Comparison of ENCODE assay signal across 8 mouse cellular contexts in the genomic region with DNA sequence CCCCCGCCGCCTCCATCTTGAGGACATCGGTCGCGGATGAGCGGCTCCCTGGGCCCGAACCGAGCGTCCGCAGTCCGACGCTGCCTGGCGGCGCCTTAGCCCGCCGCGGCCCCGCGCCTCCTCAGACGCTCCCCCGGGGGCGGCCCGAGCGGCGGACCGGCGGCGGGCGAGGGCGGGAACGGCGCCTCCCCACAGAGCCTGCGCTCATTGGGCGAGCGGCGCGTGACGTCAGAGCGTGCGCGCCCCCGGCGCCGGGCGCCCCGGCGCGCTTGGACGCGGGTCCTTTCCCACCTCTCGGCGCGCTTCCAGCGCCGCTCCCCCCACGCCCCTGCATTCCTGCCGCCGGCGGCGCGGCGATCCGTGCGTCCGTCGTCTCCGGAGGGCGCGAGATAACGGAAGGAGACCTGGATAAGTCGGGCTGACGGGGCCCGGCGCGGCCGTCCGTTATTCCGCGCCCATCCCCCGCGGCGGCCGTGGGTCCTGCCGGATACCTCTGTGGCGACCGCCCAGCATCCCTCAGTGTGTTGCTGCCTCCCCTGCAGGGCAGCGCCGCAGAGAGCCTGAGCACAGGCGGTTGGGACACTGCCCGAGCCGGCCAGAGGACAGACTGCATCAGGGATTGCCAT. TPM values are rescaled to one million over a fixed set of nuclear protein-coding genes. Genes with fewer than 3 reads are reported as not detected.
A peak's percentile ranks its signal among the peaks of the same experiment; 100 is the strongest.
DNase-seq lines count a peak whose midpoint lies in the region; ATAC-seq and TF ChIP-seq lines count a peak whose summit lies in the region.

A gene (minus strand): TSS at position 123 of the 626 bp plus-strand sequence.

- H3K36me3 ChIP-seq in heart, embryonic 10.5 days, result no peaks in the 10 kb centered on the region
- no peaks in the 10 kb centered on the region for H3K36me3 ChIP-seq in kidney, embryonic 14.5 days (ENCODE audit: control insufficient read depth, insufficient read depth, low read length)
- no peaks in the 10 kb centered on the region for H3K36me3 ChIP-seq in limb, embryonic 15.5 days
- H3K36me3 ChIP-seq in midbrain, postnatal 0 days (ENCODE audit: insufficient read depth, low read length), result no peaks in the 10 kb centered on the region

- H3K9me3 ChIP-seq in heart, embryonic 10.5 days, result no peaks in the 10 kb centered on the region
- H3K9me3 ChIP-seq in kidney, embryonic 14.5 days (ENCODE audit: control insufficient read depth, low read length), result no peaks in the 10 kb centered on the region
- H3K9me3 ChIP-seq in limb, embryonic 15.5 days, result no peaks in the 10 kb centered on the region
- no peaks in the 10 kb centered on the region for H3K9me3 ChIP-seq in midbrain, postnatal 0 days (ENCODE audit: low read length)

- peaks cover 30% of the 10 kb centered on the region for H3K27me3 ChIP-seq in heart, embryonic 10.5 days (ENCODE audit: insufficient read depth, poor library complexity, severe bottlenecking)
- no peaks in the 10 kb centered on the region for H3K27me3 ChIP-seq in kidney, embryonic 14.5 days (ENCODE audit: control insufficient read depth, insufficient read depth, low read length)
- H3K27me3 ChIP-seq in limb, embryonic 15.5 days, result no peaks in the 10 kb centered on the region
- H3K27me3 ChIP-seq in midbrain, postnatal 0 days (ENCODE audit: insufficient read depth, low read length), result no peaks in the 10 kb centered on the region

- TF ChIP-seq CTCF in bone marrow macrophage, adult 2 months (IDR thresholded peaks at IDR 0.05; ENCODE audit: low read depth, low read length), result no peak
- no peak for TF ChIP-seq CTCF in embryonic fibroblast, embryonic 13.5 days (IDR thresholded peaks at IDR 0.05; ENCODE audit: borderline replicate concordance, insufficient read depth, low read length)
- 0 out of 2 replicates have a peak, but pooled peaks have one; percentile 13 for TF ChIP-seq CTCF in midbrain, postnatal 0 days (IDR thresholded peaks at IDR 0.05)

- H3K27ac ChIP-seq in bone marrow macrophage, adult 2 months (ENCODE audit: insufficient read depth, low read depth, low read length), result peak within 1 kb of the TSS; percentile 77
- H3K27ac ChIP-seq in embryonic fibroblast, embryonic 13.5 days (ENCODE audit: insufficient read depth, low read length), result peak within 1 kb of the TSS; percentile 68
- H3K27ac ChIP-seq in heart, embryonic 10.5 days, result peak within 1 kb of the TSS; percentile 97
- H3K27ac ChIP-seq in kidney, embryonic 14.5 days (ENCODE audit: low read depth, low read length), result peak within 1 kb of the TSS; percentile 93
- H3K27ac ChIP-seq in limb, embryonic 15.5 days, result peak within 1 kb of the TSS; percentile 92
- H3K27ac ChIP-seq in midbrain, postnatal 0 days (ENCODE audit: low read depth, low read length), result peak within 1 kb of the TSS; percentile 90

- H3K4me1 ChIP-seq in bone marrow macrophage, adult 2 months (ENCODE audit: control insufficient read depth, insufficient read depth, low read length), result peaks cover 11% of the 10 kb centered on the region
- no peaks in the 10 kb centered on the region for H3K4me1 ChIP-seq in embryonic fibroblast, embryonic 13.5 days (ENCODE audit: control insufficient read depth, insufficient read depth, low read length)
- peaks cover 38% of the 10 kb centered on the region for H3K4me1 ChIP-seq in heart, embryonic 10.5 days
- peaks cover 24% of the 10 kb centered on the region for H3K4me1 ChIP-seq in kidney, embryonic 14.5 days (ENCODE audit: control insufficient read depth, insufficient read depth, low read length)
- peaks cover 26% of the 10 kb centered on the region for H3K4me1 ChIP-seq in limb, embryonic 15.5 days
- peaks cover 8% of the 10 kb centered on the region; the same call in 1 of the 2 replicates for H3K4me1 ChIP-seq in midbrain, postnatal 0 days (ENCODE audit: insufficient read depth, low read length)

- peak within 1 kb of the TSS; percentile 99 for H3K4me2 ChIP-seq in kidney, embryonic 14.5 days (replicated peaks; ENCODE audit: low read depth, low read length)
- H3K4me2 ChIP-seq in limb, embryonic 15.5 days, result peak within 1 kb of the TSS; percentile 93
- H3K4me2 ChIP-seq in midbrain, postnatal 0 days (ENCODE audit: low read depth, low read length, poor library complexity, severe bottlenecking), result peak within 1 kb of the TSS; percentile 99

- H3K9ac ChIP-seq in kidney, embryonic 14.5 days (ENCODE audit: low read depth, low read length), result peak within 1 kb of the TSS; percentile 88
- peak within 1 kb of the TSS; percentile 91 for H3K9ac ChIP-seq in limb, embryonic 15.5 days
- peak within 1 kb of the TSS; percentile 83 for H3K9ac ChIP-seq in midbrain, postnatal 0 days (replicated peaks; ENCODE audit: low read length, poor library complexity, severe bottlenecking)

- peak; percentile 95 for ATAC-seq in kidney, embryonic 14.5 days (ENCODE audit: low FRiP score, low TSS enrichment)
- peak; percentile 92 for ATAC-seq in limb, embryonic 15.5 days (ENCODE audit: insufficient number of reproducible peaks, low FRiP score, low TSS enrichment, low read depth)
- peak; percentile 94 for ATAC-seq in midbrain, postnatal 0 days (ENCODE audit: low FRiP score)

- peak within 1 kb of the TSS; percentile 86 for H3K4me3 ChIP-seq in bone marrow macrophage, adult 2 months (ENCODE audit: insufficient read depth, low read length)
- peak within 1 kb of the TSS; percentile 93 for H3K4me3 ChIP-seq in embryonic fibroblast, embryonic 13.5 days (ENCODE audit: insufficient read depth, low read length)
- peak within 1 kb of the TSS; percentile 88 for H3K4me3 ChIP-seq in heart, embryonic 10.5 days
- H3K4me3 ChIP-seq in kidney, embryonic 14.5 days (ENCODE audit: low read length), result peak within 1 kb of the TSS; percentile 92
- peak within 1 kb of the TSS; percentile 96 for H3K4me3 ChIP-seq in limb, embryonic 15.5 days
- peak within 1 kb of the TSS; percentile 92 for H3K4me3 ChIP-seq in midbrain, postnatal 0 days (ENCODE audit: low read depth, low read length)

- peak; percentile 90 for DNase-seq in A20 (ENCODE audit: low read depth, low spot score)
- peak; percentile 93 for DNase-seq in heart, embryonic 10.5 days (ENCODE audit: low spot score)
- DNase-seq in midbrain, postnatal 0 days (ENCODE audit: low spot score), result peak; percentile 93
- peak; percentile 89 to 92 for DNase-seq in spleen, postnatal 10 days (ENCODE audit: low spot score in 2 of 2)

- TF ChIP-seq POLR2A in bone marrow macrophage, adult 2 months (IDR thresholded peaks at IDR 0.05; ENCODE audit: borderline replicate concordance, low read depth, low read length), result no peak
- TF ChIP-seq POLR2A in embryonic fibroblast, embryonic 13.5 days (IDR thresholded peaks at IDR 0.05; ENCODE audit: low read depth, low read length), result peak; percentile 71

- WGBS in heart, embryonic 10.5 days, result under 1% methylated on average over 89 of the region's 91 CpGs
- WGBS in kidney, embryonic 14.5 days, result under 1% methylated on average over 63 of the region's 91 CpGs
- under 1% methylated on average over 73 of the region's 91 CpGs for WGBS in limb, embryonic 15.5 days
- under 1% methylated on average over 64 of the region's 91 CpGs for WGBS in midbrain, postnatal 0 days

RNA-seq across cellular contexts. Expression of the gene that starts here (rescaled TPM):
- polyA plus RNA-seq in bone marrow macrophage, adult 2 months (2012; ENCODE audit: insufficient read depth, insufficient read length, missing spikeins), result 17.7 and 19.9 TPM in 2 replicates
- polyA plus RNA-seq in embryonic fibroblast, embryonic 13.5 days (2011; ENCODE audit: insufficient read length, low read depth, missing spikeins), result 48.8 and 50.6 TPM in 2 replicates
- polyA plus RNA-seq in heart, embryonic 10.5 days (2016; fragmentation: Nextera tagmentation; extraction: Ambion mirVana), result 9.0 and 10.8 TPM in 2 replicates
- 13.8 and 18.8 TPM in 2 replicates for polyA plus RNA-seq in kidney, embryonic 14.5 days (2014; fragmentation: Nextera tagmentation; extraction: Ambion mirVana)
- 8.5 and 10.1 TPM in 2 replicates for polyA plus RNA-seq in limb, embryonic 15.5 days (2015; fragmentation: Nextera tagmentation; extraction: Ambion mirVana)
- total RNA-seq in midbrain, postnatal 0 days (2014; rRNA removed), result 48.8 and 56.3 TPM in 2 replicates
- 8.8 and 11.3 TPM in 2 replicates for polyA plus RNA-seq in midbrain, postnatal 0 days (2015; fragmentation: Nextera tagmentation; extraction: Ambion mirVana)

Comparison
In these comparisons a context has a peak if more than half of its experiments do, and no peak if none do; other contexts are left out.
1. Peak in every context shown above with its lines: DNase-seq, ATAC-seq, H3K4me3 ChIP-seq and H3K27ac ChIP-seq.